ENCODE assay signal across 12 mouse cellular contexts in the genomic region with DNA sequence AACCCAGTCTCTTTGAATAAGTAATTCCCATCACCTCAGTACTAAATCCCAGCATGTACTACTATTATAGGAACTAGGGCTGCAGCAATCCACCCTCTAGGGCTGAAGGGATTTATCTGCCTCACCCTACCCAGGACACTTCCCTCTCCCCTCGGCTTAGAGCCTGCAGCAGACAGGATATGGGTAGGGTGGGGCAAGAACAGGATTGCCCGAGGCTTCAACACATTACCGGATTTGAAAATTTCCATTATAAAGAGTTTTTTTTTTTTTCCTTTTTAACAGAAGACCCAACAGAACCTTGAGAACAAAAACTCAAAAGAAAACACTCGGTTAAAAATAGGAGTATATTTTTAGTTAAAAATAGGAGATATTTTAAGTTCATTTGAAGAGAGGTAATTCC. TPM values are rescaled to one million over a fixed set of nuclear protein-coding genes. Genes with fewer than 3 reads are reported as not detected.
A peak's percentile ranks its signal among the peaks of the same experiment; 100 is the strongest.
DNase-seq lines count a peak whose midpoint lies in the region; ATAC-seq and TF ChIP-seq lines count a peak whose summit lies in the region.
"Had no signal": no experiment of that assay in that cellular context is flagged by ENCODE, and none has a peak within 500 bp of the region (broad histone marks: within the 10 kb centered on the region; RNA-seq: fewer than 3 reads in every experiment).

No protein-coding gene starts in this region.

- H3K27ac ChIP-seq in liver, embryonic 12.5 days = no peak overlapping the region
- H3K27ac ChIP-seq: heart, embryonic 13.5 days; neural tube, embryonic 15.5 days had no signal

- intact Hi-C loops in heart, postnatal 36 days (cut with DNase I) = loop anchor here (10.0 kb wide), 1 partner anchor 453 kb away; a partner anchor contains a TSS

- H3K9me3 ChIP-seq in liver, embryonic 12.5 days (replicated peaks) = no peaks in the 10 kb centered on the region
- H3K9me3 ChIP-seq: heart, embryonic 13.5 days; neural tube, embryonic 15.5 days had no signal

- TF ChIP-seq POLR2A in lung, adult 2 months (IDR thresholded peaks at IDR 0.05; ENCODE audit: borderline replicate concordance, extremely low read depth, low read depth, low read length) = no peak

- no peak overlapping the region for H3K9ac ChIP-seq in liver, embryonic 12.5 days
- H3K9ac ChIP-seq: heart, embryonic 13.5 days; neural tube, embryonic 15.5 days had no signal

- peaks cover 2% of the 10 kb centered on the region; the same call in 1 of the 2 replicates for H3K36me3 ChIP-seq in liver, embryonic 12.5 days
- H3K36me3 ChIP-seq: heart, embryonic 13.5 days; neural tube, embryonic 15.5 days had no signal

- DNase-seq in heart, adult 11 months = peak; percentile 95
- DNase-seq in heart, postnatal 36 days = no peak
- DNase-seq in lung, postnatal 25 days (ENCODE audit: low spot score) = peak; percentile 49
- no peak for DNase-seq in lung, adult 2 months
- peak; percentile 79 for DNase-seq in ZHBTc4 (ENCODE audit: low read depth, low spot score)
- DNase-seq in thymus, postnatal 25 days = peak; percentile 55
- DNase-seq in adipocyte (ENCODE audit: low spot score) = no peak
- DNase-seq: cerebellum, adult 8-10 months; left cerebral cortex, postnatal 4 days had no signal

- no peak for ATAC-seq in liver, embryonic 12.5 days

- TF ChIP-seq CTCF in lung, adult 2 months (IDR thresholded peaks at IDR 0.05; ENCODE audit: insufficient read depth, low read length) = no peak

- no peak overlapping the region for H3K4me2 ChIP-seq in liver, embryonic 12.5 days
- H3K4me2 ChIP-seq: heart, embryonic 13.5 days; neural tube, embryonic 15.5 days had no signal

- 18% methylated on average over 4 of the region's 4 CpGs for WGBS in lung, adult 2 months
- 20% methylated on average over 4 of the region's 4 CpGs for WGBS in liver, embryonic 12.5 days (ENCODE audit: insufficient replicate concordance)

- H3K4me1 ChIP-seq in lung, adult 2 months (ENCODE audit: control insufficient read depth, insufficient read depth, low read length) = peaks cover 58% of the 10 kb centered on the region
- H3K4me1 ChIP-seq in liver, embryonic 12.5 days = peaks cover 95% of the 10 kb centered on the region
- H3K4me1 ChIP-seq: neural tube, embryonic 15.5 days had no signal

- H3K4me3 ChIP-seq in lung, adult 2 months (replicated peaks; ENCODE audit: extremely low read depth, low read depth, low read length) = no peak overlapping the region
- H3K4me3 ChIP-seq in liver, embryonic 12.5 days = no peak overlapping the region
- H3K4me3 ChIP-seq: heart, embryonic 13.5 days; neural tube, embryonic 15.5 days had no signal

- H3K27me3 ChIP-seq in liver, embryonic 12.5 days (replicated peaks) = no peaks in the 10 kb centered on the region
- H3K27me3 ChIP-seq: heart, embryonic 13.5 days had no signal

RNA-seq across cellular contexts. Expression of a gene that starts 9.3 kb away (rescaled TPM):
- total RNA-seq in heart, postnatal 36 days (2021) = 1 to 10 TPM; 6.3 to 7.7 TPM
- polyA plus RNA-seq in lung, adult 2 months (2012; rRNA removed) = 16.7 and 18.6 TPM in 2 replicates
- polyA plus RNA-seq in liver, embryonic 12.5 days (2016; fragmentation: Nextera tagmentation; extraction: Ambion mirVana) = 4.8 and 5.5 TPM in 2 replicates

Comparison
In these comparisons a context has a peak if more than half of its experiments do, and no peak if none do; other contexts are left out.
1. DNase-seq: peak in heart, adult 11 months (single experiment), lung, postnatal 25 days (single experiment), ZHBTc4 (single experiment) and thymus, postnatal 25 days (single experiment); none in heart, postnatal 36 days (0 of 2), lung, adult 2 months (single experiment) and adipocyte (single experiment).